Mouse (Mus musculus) brown adipose tissue, adult 24 weeks (tissue): ENCODE data around the gene Enox1. TPM values are rescaled to one million over a fixed set of nuclear protein-coding genes. Genes with fewer than 3 reads are reported as not detected.

Experiments used
- H3K27ac ChIP-seq: fragments of 200-500 bp; replicated peaks from 2 replicates; pipeline ENCODE4 v1.5.1; 2012; ENCODE audit warnings: low read depth, mild to moderate bottlenecking, low read length
- H3K4me1 ChIP-seq: fragments of 200-500 bp; 2 replicates; pipeline ENCODE4 v1.6.1; 2012; ENCODE audit warnings: low read length, mixed read lengths; ENCODE audit not compliant: control insufficient read depth, insufficient read depth, insufficient read length
- H3K4me3 ChIP-seq: fragments of 200-500 bp; 2 replicates; pipeline ENCODE4 v1.5.1; 2012; ENCODE audit warnings: low read depth, mild to moderate bottlenecking, low read length, moderate library complexity; ENCODE audit not compliant: insufficient read depth
- polyA plus RNA-seq: library from polyadenylated mRNA; stranded (reverse); fragments of >200 nt; gene quantifications from 2 replicates; pipeline ENCODE4 v1.2.4, GENCODE M21; 2012; ENCODE audit not compliant: missing spikeins, insufficient read depth, insufficient read length

The Enox1 gene
- polyA plus RNA-seq, 1 experiment = 0.71 TPM

DNA sequence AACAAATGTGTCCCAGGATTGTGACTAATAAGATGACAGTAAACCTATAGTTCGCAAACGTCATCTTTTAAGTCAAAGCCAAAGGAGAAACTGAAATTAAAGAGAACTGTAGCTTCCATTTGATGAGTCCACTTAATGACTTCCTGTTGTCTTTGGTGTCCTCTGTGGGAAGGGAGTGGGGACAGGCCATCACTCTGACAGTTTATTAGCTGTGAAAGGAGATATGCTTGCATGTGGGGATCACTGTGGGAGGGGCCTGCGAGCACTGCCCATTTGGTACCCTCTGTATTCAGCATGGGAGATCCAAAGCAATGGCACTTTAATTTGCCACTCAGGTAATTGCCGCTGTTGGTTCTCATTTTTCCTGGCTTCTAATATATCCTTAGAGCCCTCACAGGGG lies 122.6 kb downstream of the Enox1 start:
- Histone ChIP-seq H3K4me3 (no peak overlapping the region), H3K4me1 (no peaks in the 10 kb centered on the region), H3K27ac (no peak overlapping the region)

DNA sequence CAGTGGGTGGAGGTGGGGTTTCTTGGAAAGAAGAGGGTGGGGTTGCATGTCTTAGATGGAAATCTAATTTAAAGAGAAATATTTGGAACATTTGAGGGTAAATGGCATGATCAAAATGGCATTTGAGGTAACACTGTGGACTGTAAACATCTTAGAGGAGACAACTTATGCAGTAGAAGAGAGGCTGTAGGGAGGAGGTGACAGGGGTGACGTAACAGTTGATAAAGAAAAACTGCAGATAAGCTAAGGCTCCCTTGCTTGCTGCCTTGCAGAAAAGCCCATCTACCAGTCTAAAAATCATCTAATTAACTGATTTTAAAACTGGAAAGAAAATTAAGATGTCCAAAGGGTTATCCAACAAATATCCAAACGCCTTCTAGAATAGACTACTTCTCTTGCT lies 123.9 kb downstream of the Enox1 start:
- Histone ChIP-seq H3K27ac (no peak overlapping the region), H3K4me1 (no peaks in the 10 kb centered on the region), H3K4me3 (no peak overlapping the region)

DNA sequence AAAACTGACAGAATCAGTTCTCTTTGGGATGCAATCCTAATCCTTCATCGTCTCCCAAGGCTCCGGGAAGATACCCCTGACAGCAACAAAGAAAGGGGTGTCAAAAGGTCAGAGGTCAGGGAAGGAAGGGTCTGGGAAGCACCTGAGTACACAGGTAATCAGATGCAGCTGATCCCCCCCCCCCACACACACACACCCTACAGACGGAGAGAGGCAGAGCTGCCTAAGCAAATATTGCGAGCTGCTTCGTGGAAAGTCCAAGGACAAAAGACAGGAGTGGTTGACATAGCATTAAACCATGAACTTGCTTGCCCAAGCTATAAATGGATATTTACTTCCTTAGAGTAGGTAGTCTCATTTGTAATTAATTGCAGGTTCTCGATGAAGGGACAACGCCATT lies 124.3 kb downstream of the Enox1 start:
- H3K27ac ChIP-seq = no peak overlapping the region
- H3K4me3 ChIP-seq = no peak overlapping the region
- H3K4me1 ChIP-seq = no peaks in the 10 kb centered on the region

DNA sequence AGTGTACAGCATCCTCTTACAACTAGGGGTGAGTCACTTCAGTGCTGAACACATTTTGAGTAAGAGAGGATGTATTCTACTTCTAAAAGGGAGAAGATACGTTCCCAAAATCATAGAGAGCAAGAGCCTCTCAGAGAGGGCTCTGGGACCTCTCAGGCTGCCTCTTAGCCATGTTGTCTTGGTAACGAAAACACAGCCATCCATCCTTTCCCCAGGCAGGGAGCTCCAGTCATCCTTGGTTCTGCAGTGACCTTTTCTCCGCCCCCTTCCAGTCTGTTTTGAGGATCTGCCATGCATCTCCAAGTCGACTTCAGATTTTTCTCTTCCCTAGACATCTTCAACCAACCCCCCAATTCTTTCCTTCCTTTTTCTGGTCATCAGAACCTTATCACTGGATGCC lies 127.4 kb downstream of the Enox1 start:
- H3K4me1 ChIP-seq = no peaks in the 10 kb centered on the region
- H3K4me3 ChIP-seq = no peak overlapping the region
- H3K27ac ChIP-seq = no peak overlapping the region

DNA sequence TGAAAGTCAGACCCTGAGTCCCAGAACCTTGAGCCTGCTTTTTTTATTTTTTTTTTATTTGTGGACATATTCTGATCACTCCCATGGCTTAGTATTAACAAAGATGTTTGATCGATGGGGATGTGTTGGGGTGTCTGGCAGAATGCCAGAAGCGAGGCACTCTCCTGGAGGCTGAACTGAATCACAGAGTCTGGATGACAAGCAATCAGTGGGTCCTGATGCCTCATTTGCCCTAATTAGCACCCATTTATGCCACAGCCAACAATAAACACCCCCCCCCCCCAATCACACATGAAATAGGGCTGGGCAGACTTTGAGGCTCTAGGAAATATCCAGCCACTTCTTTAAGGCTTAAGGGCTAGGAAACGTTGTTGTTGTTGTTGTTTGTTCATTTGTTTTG lies 128.9 kb downstream of the Enox1 start:
- Histone ChIP-seq H3K4me1 (no peaks in the 10 kb centered on the region), H3K4me3 (no peak overlapping the region), H3K27ac (no peak overlapping the region)

DNA sequence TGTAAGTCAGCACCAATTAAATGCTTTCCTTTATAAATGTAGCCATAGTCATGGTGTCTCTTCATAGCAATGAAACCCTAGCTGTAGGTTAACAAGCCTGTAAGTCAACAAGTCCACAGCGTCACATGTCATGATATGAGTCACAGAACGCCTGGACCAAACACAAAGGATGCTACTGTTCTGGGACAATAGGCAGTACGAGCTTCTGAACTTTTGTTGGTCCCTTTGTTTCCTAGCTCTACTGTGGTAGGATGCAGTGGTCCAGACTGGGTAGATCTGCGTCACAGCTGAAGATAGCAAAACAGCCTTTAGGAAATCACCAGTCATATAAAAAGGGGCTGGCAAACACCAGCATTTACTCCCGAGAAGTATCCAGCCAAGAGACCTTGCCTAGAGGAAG lies 135.2 kb downstream of the Enox1 start:
- Histone ChIP-seq H3K4me1 (no peaks in the 10 kb centered on the region), H3K27ac (no peak overlapping the region)

DNA sequence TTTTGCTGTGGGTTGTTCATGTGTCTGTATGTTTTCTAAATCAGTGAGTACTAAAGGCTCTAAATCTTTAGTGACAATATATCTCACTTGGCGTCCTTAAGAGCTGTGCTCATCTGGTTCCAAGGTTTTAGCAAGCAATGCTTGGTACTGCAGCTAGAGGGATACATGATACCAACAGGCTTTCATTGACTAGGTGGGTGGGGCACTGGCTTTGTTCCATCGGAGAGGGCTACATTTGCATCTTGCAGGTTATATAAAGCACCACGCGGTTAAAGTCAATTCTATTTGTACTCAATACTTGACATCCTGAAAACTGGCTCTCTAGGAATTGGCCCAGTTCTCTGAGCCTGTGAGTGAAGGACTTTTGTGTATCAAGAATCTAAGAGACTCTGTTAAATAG lies 140.5 kb downstream of the Enox1 start:
- H3K4me3 ChIP-seq = no peak overlapping the region
- no peaks in the 10 kb centered on the region for H3K4me1 ChIP-seq
- H3K27ac ChIP-seq = no peak overlapping the region

More for the DNA sequence above, 135.2 kb downstream of the Enox1 start:
- H3K4me3 ChIP-seq = no peak overlapping the region

DNA sequence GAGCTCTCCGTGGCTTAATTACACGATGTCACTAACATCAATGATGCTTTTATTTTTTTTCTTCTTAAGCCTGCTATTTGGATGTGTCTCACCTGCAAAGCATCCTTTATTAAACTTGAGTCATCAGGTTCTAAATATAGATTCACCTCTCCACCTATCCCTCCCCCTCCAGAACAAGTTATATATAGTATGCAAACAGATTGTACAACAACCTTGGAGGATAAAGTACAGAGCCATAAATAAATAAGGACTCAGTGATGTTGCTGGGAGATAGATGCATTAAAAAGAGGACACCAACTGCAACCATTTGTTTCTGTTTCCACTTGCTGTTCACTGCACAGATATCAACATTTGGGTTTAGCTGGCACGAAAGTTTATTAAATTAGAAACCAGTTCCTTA lies 141.8 kb downstream of the Enox1 start:
- Histone ChIP-seq H3K4me3 (no peak overlapping the region), H3K27ac (no peak overlapping the region), H3K4me1 (no peaks in the 10 kb centered on the region)

DNA sequence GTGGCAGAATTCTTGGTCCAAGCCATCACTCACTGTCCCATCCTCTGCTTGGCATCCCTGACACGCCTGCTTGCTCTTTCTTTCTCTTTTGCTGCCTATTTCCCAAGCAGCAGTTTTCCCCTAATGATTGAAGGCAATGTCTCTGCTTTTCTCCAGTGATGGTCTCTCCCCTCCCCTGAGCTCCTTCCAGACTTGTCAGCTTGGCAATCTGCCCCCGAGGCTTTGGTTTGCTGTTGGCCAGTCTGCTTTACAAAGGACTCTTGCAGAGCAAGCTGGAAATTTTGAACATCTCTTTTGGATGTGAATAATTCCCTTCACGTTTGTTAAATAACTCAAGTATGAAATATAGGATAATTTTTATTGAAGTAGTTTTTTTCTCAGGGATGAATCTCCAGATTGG lies 153.0 kb downstream of the Enox1 start:
- H3K4me3 ChIP-seq = no peak overlapping the region
- no peaks in the 10 kb centered on the region for H3K4me1 ChIP-seq
- no peak overlapping the region for H3K27ac ChIP-seq

DNA sequence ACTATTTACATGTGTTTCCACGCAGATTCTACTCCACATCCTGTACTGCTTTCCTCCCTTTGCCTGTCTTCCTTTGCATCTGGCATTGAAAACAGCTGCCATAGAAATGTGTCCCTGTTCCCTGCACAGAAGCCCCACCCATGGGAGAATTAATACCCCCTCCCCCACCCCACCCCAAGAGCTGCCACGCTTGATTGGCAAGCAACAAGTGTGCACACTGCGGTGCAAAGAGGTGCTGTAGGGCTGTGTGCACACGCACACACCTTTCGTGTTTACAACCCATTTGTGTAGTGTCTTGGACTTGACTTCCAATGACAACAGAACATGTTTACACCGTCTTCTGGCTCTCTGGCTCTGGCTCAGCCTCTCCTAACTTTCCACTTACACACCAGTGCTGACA lies 154.9 kb downstream of the Enox1 start:
- Histone ChIP-seq H3K27ac (no peak overlapping the region), H3K4me3 (no peak overlapping the region), H3K4me1 (no peaks in the 10 kb centered on the region)

DNA sequence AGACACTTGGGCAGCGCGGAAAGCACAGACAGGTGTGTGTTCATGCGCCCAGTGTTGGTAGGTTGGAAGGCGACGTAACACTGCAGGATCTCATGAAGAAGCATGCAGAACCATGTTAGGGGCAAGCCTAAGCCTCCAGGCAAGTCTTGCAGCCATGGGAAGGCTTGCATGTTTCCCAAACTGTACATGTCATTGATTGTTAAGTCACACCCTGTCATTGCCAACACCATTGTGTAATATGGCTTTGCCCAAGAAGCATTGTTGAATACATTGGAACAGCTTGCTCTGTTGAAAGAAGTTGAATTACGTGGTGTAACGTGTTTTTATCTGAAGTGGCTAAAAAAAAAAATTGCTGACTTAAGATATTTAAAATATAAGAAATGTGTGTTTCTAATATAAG lies 162.8 kb downstream of the Enox1 start:
- H3K4me1 ChIP-seq = no peaks in the 10 kb centered on the region
- H3K27ac ChIP-seq = no peak overlapping the region
- H3K4me3 ChIP-seq = no peak overlapping the region

DNA sequence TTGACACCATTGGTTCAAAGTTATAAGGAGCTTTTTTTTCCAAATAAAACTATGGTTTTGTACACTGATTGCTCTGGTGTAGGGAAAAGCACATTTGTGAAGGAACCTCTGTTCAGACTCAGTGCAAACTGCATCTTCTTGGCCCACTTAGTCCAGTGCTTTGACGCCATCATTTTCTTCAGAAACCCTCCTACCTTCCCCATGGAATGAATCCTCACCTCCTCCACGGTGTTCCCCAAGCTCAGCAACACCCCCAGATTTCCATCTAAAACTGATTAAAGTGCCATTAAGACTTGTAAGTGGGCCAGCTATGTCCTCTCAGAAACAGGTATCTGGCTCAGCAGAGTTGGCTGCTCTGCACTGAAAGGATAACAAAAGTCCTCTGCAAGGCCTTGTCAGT lies 167.8 kb downstream of the Enox1 start:
- Histone ChIP-seq H3K27ac (no peak overlapping the region), H3K4me1 (no peaks in the 10 kb centered on the region), H3K4me3 (no peak overlapping the region)

DNA sequence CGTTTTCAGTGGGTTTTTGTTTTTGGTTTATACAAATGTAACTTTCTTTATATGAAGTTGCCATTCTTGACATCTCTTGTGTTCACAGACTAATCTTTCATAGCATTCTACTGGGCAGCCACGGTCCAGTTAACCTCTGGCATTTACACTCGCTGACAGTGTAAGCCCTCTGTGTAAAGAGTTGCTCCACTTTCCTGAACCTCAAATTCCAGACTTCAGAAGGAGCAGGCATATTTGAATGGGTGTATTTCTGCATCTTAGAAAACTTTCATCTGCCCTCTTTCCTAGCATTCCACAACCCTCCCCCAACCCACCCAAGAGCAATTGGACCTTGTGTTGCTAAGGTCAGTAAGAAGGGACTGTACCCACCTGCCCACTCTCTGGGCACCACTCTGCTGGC lies 171.1 kb downstream of the Enox1 start:
- no peaks in the 10 kb centered on the region for H3K4me1 ChIP-seq
- no peak overlapping the region for H3K4me3 ChIP-seq
- no peak overlapping the region for H3K27ac ChIP-seq

DNA sequence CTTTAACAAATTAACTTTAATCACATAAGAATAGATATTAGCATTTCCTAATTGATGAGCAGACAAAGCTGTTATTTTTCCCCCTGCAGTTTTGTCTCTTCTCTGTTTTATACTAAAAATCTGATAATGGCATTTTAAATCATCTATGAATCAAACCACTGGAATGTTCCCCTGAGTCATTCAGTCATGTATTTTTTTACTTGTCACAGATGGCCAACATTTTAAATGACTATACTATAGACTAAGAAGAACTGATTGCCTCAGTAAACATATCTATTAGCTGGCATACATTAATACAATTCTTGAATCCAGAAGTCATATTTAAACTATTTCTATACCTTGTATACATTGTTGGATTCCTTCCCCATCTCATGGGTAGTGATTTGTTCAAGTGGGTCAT lies 173.2 kb downstream of the Enox1 start:
- Histone ChIP-seq H3K4me1 (no peaks in the 10 kb centered on the region), H3K27ac (no peak overlapping the region), H3K4me3 (no peak overlapping the region)

DNA sequence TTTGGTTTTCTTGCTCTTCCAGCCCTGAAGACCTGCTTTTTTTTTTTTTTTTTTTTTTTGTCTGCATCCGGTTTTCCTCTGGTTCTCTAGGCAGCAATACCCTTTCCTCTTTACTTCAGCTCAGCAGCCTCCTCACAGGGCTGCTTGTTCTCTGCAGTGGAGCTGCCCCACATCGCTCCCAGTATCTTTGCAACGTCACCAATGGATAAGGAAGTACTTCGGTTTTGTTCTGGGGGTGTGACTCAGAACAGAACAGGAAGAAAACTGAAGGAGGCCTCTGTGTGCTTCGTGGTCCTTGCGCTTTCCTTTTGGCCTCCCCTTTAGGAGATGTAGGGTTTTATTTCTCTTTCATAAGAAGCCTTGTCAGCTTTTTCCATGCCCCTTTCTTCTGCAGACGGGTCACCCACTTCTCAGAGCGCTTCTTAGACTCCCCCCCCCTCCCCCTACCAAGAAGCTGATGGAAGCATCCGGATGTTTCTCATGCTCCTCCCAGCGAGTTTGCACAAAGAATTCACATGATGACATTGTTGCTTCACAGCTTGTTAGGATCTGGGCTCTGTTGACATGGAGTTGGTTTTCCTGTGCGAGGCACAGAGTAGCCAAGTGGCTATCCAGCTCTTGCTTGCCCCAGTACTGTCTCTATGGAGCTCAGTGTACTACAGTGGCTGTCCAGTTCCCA lies 187.2 kb downstream of the Enox1 start:
- H3K4me3 ChIP-seq = no peak overlapping the region
- H3K4me1 ChIP-seq = peaks cover 8% of the 10 kb centered on the region; the same call in 1 of the 2 replicates
- peak overlapping the region; percentile 61 for H3K27ac ChIP-seq

DNA sequence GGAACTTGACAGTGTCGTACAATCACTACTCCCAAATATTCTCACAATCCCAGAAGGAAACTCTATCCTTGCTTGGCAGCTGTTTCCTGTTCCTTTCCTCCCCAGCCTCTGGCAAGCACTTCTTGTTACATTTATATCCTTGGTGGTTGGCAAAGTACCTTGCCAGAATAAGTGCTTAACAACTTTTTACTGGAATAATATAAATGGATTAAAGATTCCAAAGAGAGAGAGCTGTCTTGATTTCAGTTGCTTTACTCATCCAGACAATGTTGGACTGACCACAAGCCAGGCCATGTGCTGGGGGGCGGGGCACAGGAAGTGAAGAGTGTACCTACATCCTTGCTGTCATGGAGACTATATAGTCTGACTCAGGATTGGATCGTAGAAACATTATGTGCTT lies 189.7 kb downstream of the Enox1 start:
- no peak overlapping the region for H3K4me3 ChIP-seq
- H3K4me1 ChIP-seq = peaks cover 11% of the 10 kb centered on the region
- H3K27ac ChIP-seq = no peak overlapping the region
